Mouse (Mus musculus) lung, postnatal 4 days (tissue): ENCODE measurements around the gene Lelp1.

Source experiments
- DNase-seq, 2 experiments: peaks; one replicate each; pipeline ENCODE4 v3.0.0; 2021

The Lelp1 gene

GRCm38 (mm10) chr3:92142644-92143043 is at the start of gene Lelp1:
Gene Lelp1 (minus strand): TSS chr3:92142744.
- DNase-seq: no peak

GRCm38 (mm10) chr3:92176880-92177279 is 34.3 kb upstream of the Lelp1 start:
- no peak for DNase-seq

- no peak for DNase-seq
Measured at GRCm38 (mm10) chr3:92169847-92170246, 27.3 kb upstream of the Lelp1 start.

GRCm38 (mm10) chr3:92153322-92153721 is 10.8 kb upstream of the Lelp1 start:
- DNase-seq: peak in 1 of 2 experiments; percentile 28

GRCm38 (mm10) chr3:92150631-92151277 is 8.2 kb upstream of the Lelp1 start:
- peak in 1 of 2 experiments; percentile 8 for DNase-seq

- no peak for DNase-seq
Measured at GRCm38 (mm10) chr3:92147913-92148312, 5.4 kb upstream of the Lelp1 start.

- DNase-seq: no peak
Measured at GRCm38 (mm10) chr3:92147420-92147819, 4.9 kb upstream of the Lelp1 start.

GRCm38 (mm10) chr3:92123847-92124246 is 18.7 kb downstream of the Lelp1 start, which contains the start of gene Prr9:
Gene Prr9 (minus strand): TSS chr3:92123947.
- DNase-seq: no peak

- no peak for DNase-seq
Measured at GRCm38 (mm10) chr3:92120902-92121301, 21.6 kb downstream of the Lelp1 start.

- DNase-seq: no peak
Measured at GRCm38 (mm10) chr3:92117930-92118329, 24.6 kb downstream of the Lelp1 start.

- DNase-seq: no peak
Measured at GRCm38 (mm10) chr3:92111526-92111925, 31.0 kb downstream of the Lelp1 start.

GRCm38 (mm10) chr3:92110790-92111189 is 31.8 kb downstream of the Lelp1 start:
- DNase-seq: no peak

GRCm38 (mm10) chr3:92106582-92106981 is 36.0 kb downstream of the Lelp1 start:
- no peak for DNase-seq
